Mouse (Mus musculus) forebrain, postnatal 0 days (tissue): ENCODE measurements at regions not wholly inside any gene's neighbourhood (a gene's known extent, or its start where the extent isn't known, plus 50 kb on each side); places are given as distances from the start of the nearest gene placed in this dataset.
"Not testable (repeated sequence)": the region's sequence is repeated elsewhere in the genome, so short reads cannot be mapped to it uniquely, and the experiment has no call there.

Experiments used
- ATAC-seq: fragments of 200-750 bp; cut with Nextera tagmentation; 2 replicates; pipeline ENCODE4 v1.8.0; 2017; ENCODE audit warnings: mild to moderate bottlenecking, moderate library complexity
- DNase-seq: peaks from one replicate; pipeline ENCODE4 v3.0.0-alpha.2; 2015
- H3K27ac ChIP-seq: fragments of 300-500 bp; sonication (generic); 2 replicates; pipeline ENCODE4 v1.5.1; 2014; ENCODE audit warnings: low read depth, mild to moderate bottlenecking, antibody characterized with exemption, low read length, moderate library complexity, mixed read lengths
- H3K27me3 ChIP-seq: fragments of 300-500 bp; sonication (generic); 2 replicates; pipeline ENCODE4 v1.6.1; 2014; ENCODE audit warnings: mild to moderate bottlenecking, low read length, mixed read lengths; ENCODE audit not compliant: insufficient read depth
- H3K36me3 ChIP-seq: fragments of 300-500 bp; sonication (generic); 2 replicates; pipeline ENCODE4 v1.6.1; 2014; ENCODE audit warnings: mild to moderate bottlenecking, moderate library complexity; ENCODE audit not compliant: insufficient read depth
- H3K4me1 ChIP-seq: fragments of 300-500 bp; sonication (generic); 2 replicates; pipeline ENCODE4 v1.6.1; 2014; ENCODE audit warnings: antibody characterized with exemption; ENCODE audit not compliant: insufficient read depth
- H3K4me2 ChIP-seq: fragments of 300-500 bp; sonication (generic); 2 replicates; pipeline ENCODE4 v1.6.1; 2014; ENCODE audit warnings: low read depth, mild to moderate bottlenecking, moderate library complexity
- H3K4me3 ChIP-seq: fragments of 300-500 bp; sonication (generic); 2 replicates; pipeline ENCODE4 v1.5.1; 2014; ENCODE audit warnings: low read depth, low read length, mixed read lengths
- H3K9ac ChIP-seq: fragments of 300-500 bp; sonication (generic); 2 replicates; pipeline ENCODE4 v1.6.1; 2014; ENCODE audit warnings: mild to moderate bottlenecking
- H3K9me3 ChIP-seq: fragments of 300-500 bp; sonication (generic); 2 replicates; pipeline ENCODE4 v1.6.1; 2016; ENCODE audit warnings: low read length
- CTCF ChIP-seq: sonication (generic); IDR thresholded peaks from 2 replicates; pipeline ENCODE4 v1.5.1; 2016; ENCODE audit warnings: antibody characterized with exemption, control low read depth, low read depth
- WGBS: fragments of 180-500 bp; shearing (Covaris S2); extraction: QIAGEN DNeasy Blood & Tissue Kit; methylation state at CpG from one replicate; pipeline ENCODE4 v1.1.7; 2014; 5-methylcytosine and 5-hydroxymethylcytosine counted together

DNA sequence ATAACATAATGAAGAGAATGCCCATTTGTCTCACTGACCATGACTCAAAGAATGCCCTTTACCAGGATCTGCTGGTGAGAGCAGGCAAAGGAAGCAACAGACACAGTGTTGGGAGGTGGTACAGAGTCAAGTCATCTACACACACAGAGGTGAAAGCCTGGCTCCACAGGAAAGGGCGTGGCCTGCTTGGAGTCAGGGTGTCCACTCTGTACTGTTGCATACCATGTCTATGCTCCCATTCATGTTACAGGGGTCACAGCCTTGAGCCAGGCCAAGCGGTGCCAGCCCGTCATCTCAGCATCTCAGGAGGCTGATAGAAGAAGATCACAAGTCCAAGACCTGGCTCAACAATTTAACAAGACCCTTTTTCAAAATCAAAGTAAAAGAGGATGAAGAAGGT is 57.8 kb upstream of the Tcerg1l start:
- Histone ChIP-seq H3K36me3 (no peaks in the 10 kb centered on the region), H3K4me2 (no peak overlapping the region), H3K9ac (no peak overlapping the region), H3K27ac (no peak overlapping the region), H3K27me3 (no peaks in the 10 kb centered on the region), H3K4me1 (peaks cover 4% of the 10 kb centered on the region; the same call in 1 of the 2 replicates), H3K4me3 (no peak overlapping the region), H3K9me3 (no peaks in the 10 kb centered on the region)
- DNase-seq (no peak), ATAC-seq (no peak)
- no peak for TF ChIP-seq CTCF
- WGBS = 90% methylated on average over 3 of the region's 3 CpGs

GRCm38 (mm10) chr7:138454498-138455225 is 57.1 kb upstream of the Tcerg1l start:
- H3K4me1 ChIP-seq, H3K4me3 ChIP-seq, H3K27ac ChIP-seq, DNase-seq, H3K36me3 ChIP-seq, H3K27me3 ChIP-seq, H3K9me3 ChIP-seq, H3K9ac ChIP-seq, ATAC-seq, H3K4me2 ChIP-seq: not testable (repeated sequence)
- 38% methylated on average over 14 of the region's 14 CpGs for WGBS

- ATAC-seq (no peak), DNase-seq (peak; percentile 30)
- H3K9ac ChIP-seq = no peak overlapping the region
- no peak for TF ChIP-seq CTCF
- no peak overlapping the region for H3K4me2 ChIP-seq
- no peaks in the 10 kb centered on the region for H3K36me3 ChIP-seq
- H3K4me3 ChIP-seq = no peak overlapping the region
- no peaks in the 10 kb centered on the region for H3K9me3 ChIP-seq
- H3K4me1 ChIP-seq = no peaks in the 10 kb centered on the region
- no peaks in the 10 kb centered on the region for H3K27me3 ChIP-seq
- no peak overlapping the region for H3K27ac ChIP-seq
Measured at GRCm38 (mm10) chr7:138451321-138451720, 53.8 kb upstream of the Tcerg1l start.

GRCm38 (mm10) chr7:138448519-138448918 is 51.0 kb upstream of the Tcerg1l start:
- H3K4me2 ChIP-seq = no peak overlapping the region
- H3K9me3 ChIP-seq = no peaks in the 10 kb centered on the region
- no peaks in the 10 kb centered on the region for H3K4me1 ChIP-seq
- H3K27me3 ChIP-seq = no peaks in the 10 kb centered on the region
- no peak overlapping the region for H3K27ac ChIP-seq
- 80% methylated on average over 7 of the region's 7 CpGs for WGBS
- no peak for ATAC-seq
- no peak for DNase-seq
- TF ChIP-seq CTCF = no peak
- no peak overlapping the region for H3K9ac ChIP-seq
- H3K4me3 ChIP-seq = no peak overlapping the region
- H3K36me3 ChIP-seq = no peaks in the 10 kb centered on the region
